Mouse (Mus musculus) heart, postnatal 36 days (tissue): Measurements from ENCODE around the gene Cct8l1. TPM values are rescaled to one million over a fixed set of nuclear protein-coding genes. Genes with fewer than 3 reads are reported as not detected.

Experiments used
- total RNA-seq, 2 experiments: library from RNA; stranded (reverse); gene quantifications; 2 replicates each; pipeline ENCODE4 v1.2.3; 2021

Gene Cct8l1
- total RNA-seq, 2 experiments from 2014 or later, result 0.14 TPM; not detected in 1

Other genes starting within 250 kb of the Cct8l1 start
- 10 to 100 TPM; 43.6 to 46.0 TPM for gene Kmt2c, start 17.3 kb upstream of the Cct8l1 start, total RNA-seq
- gene Xrcc2, start 189.8 kb downstream of the Cct8l1 start, total RNA-seq, result 1 to 10 TPM; 5.3 to 5.7 TPM
- 10 to 100 TPM; 43.5 to 48.8 TPM for gene Actr3b, start 243.9 kb downstream of the Cct8l1 start, total RNA-seq